Mouse (Mus musculus): ENCODE results near the gene Endod1. TPM values are rescaled to one million over a fixed set of nuclear protein-coding genes. Genes with fewer than 3 reads are reported as not detected.

Endod1 gene
- polyA plus RNA-seq, 1 experiment from 2014 or later, result 4.8 TPM

GRCm38 (mm10) chr9:14342041-14342668 lies 39.2 kb downstream of the Endod1 start:
- no peaks in the 10 kb centered on the region for H3K36me3 ChIP-seq
- 68% methylated on average over 4 of the region's 4 CpGs for WGBS
- H3K9me3 ChIP-seq (replicated peaks), result no peaks in the 10 kb centered on the region
- no peak overlapping the region for H3K27ac ChIP-seq
- DNase-seq (ENCODE audit: low spot score), result peak; percentile 78
- H3K4me1 ChIP-seq, result no peaks in the 10 kb centered on the region
- no peaks in the 10 kb centered on the region for H3K27me3 ChIP-seq (ENCODE audit: low read depth, poor library complexity, severe bottlenecking)
- H3K4me3 ChIP-seq, result no peak overlapping the region

- DNase-seq (ENCODE audit: low spot score), result no peak
- no peaks in the 10 kb centered on the region for H3K9me3 ChIP-seq (replicated peaks)
- WGBS, result 75% methylated on average over 3 of the region's 3 CpGs
Measured at GRCm38 (mm10) chr9:14338701-14339100, 42.6 kb downstream of the Endod1 start.

GRCm38 (mm10) chr9:14336901-14337300 lies 44.4 kb downstream of the Endod1 start:
- no peaks in the 10 kb centered on the region for H3K27me3 ChIP-seq (ENCODE audit: low read depth, poor library complexity, severe bottlenecking)
- no peaks in the 10 kb centered on the region for H3K9me3 ChIP-seq (replicated peaks)
- H3K36me3 ChIP-seq, result peaks cover 7% of the 10 kb centered on the region; the same call in 1 of the 2 replicates
- H3K27ac ChIP-seq, result no peak overlapping the region
- no peak overlapping the region for H3K4me3 ChIP-seq
- WGBS, result 86% methylated on average over 3 of the region's 3 CpGs
- DNase-seq (ENCODE audit: low spot score), result no peak
- H3K4me1 ChIP-seq, result no peaks in the 10 kb centered on the region

More at GRCm38 (mm10) chr9:14338701-14339100, 42.6 kb downstream of the Endod1 start:
- Histone ChIP-seq H3K4me1 (no peaks in the 10 kb centered on the region), H3K36me3 (no peaks in the 10 kb centered on the region), H3K27me3 (ENCODE audit: low read depth, poor library complexity, severe bottlenecking) (no peaks in the 10 kb centered on the region), H3K27ac (no peak overlapping the region), H3K4me3 (no peak overlapping the region)

GRCm38 (mm10) chr9:14335829-14336228 lies 45.5 kb downstream of the Endod1 start:
- Histone ChIP-seq H3K27me3 (ENCODE audit: low read depth, poor library complexity, severe bottlenecking) (no peaks in the 10 kb centered on the region), H3K4me1 (no peaks in the 10 kb centered on the region), H3K36me3 (peaks cover 14% of the 10 kb centered on the region; the same call in 1 of the 2 replicates), H3K27ac (no peak overlapping the region), H3K9me3 (replicated peaks) (no peaks in the 10 kb centered on the region), H3K4me3 (no peak overlapping the region)
- WGBS, result 86% methylated on average over 4 of the region's 4 CpGs
- no peak for DNase-seq (ENCODE audit: low spot score)

- Histone ChIP-seq H3K36me3 (peaks cover 76% of the 10 kb centered on the region), H3K27ac (no peak overlapping the region), H3K27me3 (ENCODE audit: low read depth, poor library complexity, severe bottlenecking) (no peaks in the 10 kb centered on the region), H3K4me3 (no peak overlapping the region), H3K4me1 (no peaks in the 10 kb centered on the region), H3K9me3 (replicated peaks) (no peaks in the 10 kb centered on the region)
- DNase-seq (ENCODE audit: low spot score), result no peak
- WGBS, result 97% methylated on average over 1 of the region's 1 CpGs
Measured at GRCm38 (mm10) chr9:14316618-14317017, 64.7 kb downstream of the Endod1 start.

GRCm38 (mm10) chr9:14314477-14314876 lies 66.8 kb downstream of the Endod1 start:
- Histone ChIP-seq H3K4me3 (no peak overlapping the region), H3K36me3 (peaks cover 79% of the 10 kb centered on the region), H3K4me1 (no peaks in the 10 kb centered on the region), H3K27me3 (ENCODE audit: low read depth, poor library complexity, severe bottlenecking) (no peaks in the 10 kb centered on the region), H3K9me3 (replicated peaks) (no peaks in the 10 kb centered on the region), H3K27ac (no peak overlapping the region)
- no peak for DNase-seq (ENCODE audit: low spot score)
- 93% methylated on average over 7 of the region's 7 CpGs for WGBS

- Histone ChIP-seq H3K9me3 (replicated peaks) (no peaks in the 10 kb centered on the region), H3K27ac (no peak overlapping the region), H3K4me3 (no peak overlapping the region), H3K36me3 (peaks cover 79% of the 10 kb centered on the region), H3K27me3 (ENCODE audit: low read depth, poor library complexity, severe bottlenecking) (no peaks in the 10 kb centered on the region), H3K4me1 (no peaks in the 10 kb centered on the region)
- no peak for DNase-seq (ENCODE audit: low spot score)
- 93% methylated on average over 3 of the region's 3 CpGs for WGBS
Measured at GRCm38 (mm10) chr9:14313968-14314367, 67.3 kb downstream of the Endod1 start.

- no peak overlapping the region for H3K27ac ChIP-seq
- no peaks in the 10 kb centered on the region for H3K27me3 ChIP-seq (ENCODE audit: low read depth, poor library complexity, severe bottlenecking)
- no peaks in the 10 kb centered on the region for H3K4me1 ChIP-seq
- H3K36me3 ChIP-seq, result peaks cover 41% of the 10 kb centered on the region
- H3K4me3 ChIP-seq, result no peak overlapping the region
- WGBS, result 96% methylated on average over 3 of the region's 3 CpGs
- DNase-seq (ENCODE audit: low spot score), result no peak
- no peaks in the 10 kb centered on the region for H3K9me3 ChIP-seq (replicated peaks)
Measured at GRCm38 (mm10) chr9:14307341-14307740, 74.0 kb downstream of the Endod1 start.

GRCm38 (mm10) chr9:14304262-14304968 lies 76.9 kb downstream of the Endod1 start:
- 81% methylated on average over 9 of the region's 9 CpGs for WGBS
- no peak for DNase-seq (ENCODE audit: low spot score)
- Histone ChIP-seq H3K9me3 (replicated peaks) (no peaks in the 10 kb centered on the region), H3K4me1 (no peaks in the 10 kb centered on the region), H3K36me3 (peaks cover 15% of the 10 kb centered on the region), H3K4me3 (no peak overlapping the region), H3K27me3 (ENCODE audit: low read depth, poor library complexity, severe bottlenecking) (no peaks in the 10 kb centered on the region), H3K27ac (no peak overlapping the region)

Other genes with a start within 250 kb of the Endod1 start
- gene Sesn3, start 106.4 kb downstream of the Endod1 start, polyA plus RNA-seq (2016; fragmentation: Nextera tagmentation; extraction: Ambion mirVana), result 13.2 and 22.9 TPM in 2 replicates
- gene Kdm4d, start 119.0 kb upstream of the Endod1 start, polyA plus RNA-seq (2016; fragmentation: Nextera tagmentation; extraction: Ambion mirVana), result 0.09 and 0.28 TPM in 2 replicates
- gene Cwc15, start 119.1 kb upstream of the Endod1 start, polyA plus RNA-seq (2016; fragmentation: Nextera tagmentation; extraction: Ambion mirVana), result 179 and 185 TPM in 2 replicates

All from limb, embryonic 10.5 days (tissue).